Mouse (Mus musculus): ENCODE measurements around the gene Carmil1. TPM values are rescaled to one million over a fixed set of nuclear protein-coding genes. Genes with fewer than 3 reads are reported as not detected.

Gene Carmil1
- total and polyA plus RNA-seq, 2 experiments: 2.9 to 7.7 TPM

- no peak overlapping the region for H3K27ac ChIP-seq (replicated peaks; ENCODE audit: insufficient read depth, low read depth, low read length)
- no peak overlapping the region for H3K9ac ChIP-seq (ENCODE audit: low read depth, low read length)
- no peaks in the 10 kb centered on the region for H3K79me2 ChIP-seq (ENCODE audit: control insufficient read depth, insufficient read depth, low read length)
- WGBS: 94% methylated on average over 6 of the region's 6 CpGs
- no peak overlapping the region for H3K4me3 ChIP-seq (ENCODE audit: insufficient read depth, low read depth, low read length)
- H3K27me3 ChIP-seq (ENCODE audit: control insufficient read depth, insufficient read depth, low read length): no peaks in the 10 kb centered on the region
- peaks cover 44% of the 10 kb centered on the region for H3K36me3 ChIP-seq (ENCODE audit: control insufficient read depth, insufficient read depth, low read length)
- H3K4me1 ChIP-seq (ENCODE audit: control insufficient read depth, insufficient read depth, low read length): no peaks in the 10 kb centered on the region
- TF ChIP-seq POLR2A (IDR thresholded peaks at IDR 0.05; ENCODE audit: extremely low read depth, insufficient read depth, low read length) (no peak), CTCF (IDR thresholded peaks at IDR 0.05; ENCODE audit: low read depth, low read length) (no peak)
- DNase-seq (ENCODE audit: extremely low read depth, low read depth, low spot score): no peak
These were observed 184.0 kb downstream of the Carmil1 start for GRCm38 (mm10) chr13:24096573-24096972.

- no peak overlapping the region for H3K4me3 ChIP-seq (ENCODE audit: insufficient read depth, low read depth, low read length)
- H3K4me1 ChIP-seq (ENCODE audit: control insufficient read depth, insufficient read depth, low read length): no peaks in the 10 kb centered on the region
- TF ChIP-seq POLR2A (IDR thresholded peaks at IDR 0.05; ENCODE audit: extremely low read depth, insufficient read depth, low read length) (no peak), CTCF (IDR thresholded peaks at IDR 0.05; ENCODE audit: low read depth, low read length) (no peak)
- H3K79me2 ChIP-seq (ENCODE audit: control insufficient read depth, insufficient read depth, low read length): no peaks in the 10 kb centered on the region
- H3K27ac ChIP-seq (replicated peaks; ENCODE audit: insufficient read depth, low read depth, low read length): no peak overlapping the region
- no peak overlapping the region for H3K9ac ChIP-seq (ENCODE audit: low read depth, low read length)
- peaks cover 41% of the 10 kb centered on the region for H3K36me3 ChIP-seq (ENCODE audit: control insufficient read depth, insufficient read depth, low read length)
- 94% methylated on average over 6 of the region's 6 CpGs for WGBS
- H3K27me3 ChIP-seq (ENCODE audit: control insufficient read depth, insufficient read depth, low read length): no peaks in the 10 kb centered on the region
- no peak for DNase-seq (ENCODE audit: extremely low read depth, low read depth, low spot score)
These were observed 185.6 kb downstream of the Carmil1 start for GRCm38 (mm10) chr13:24094825-24095547.

- H3K27ac ChIP-seq (replicated peaks; ENCODE audit: insufficient read depth, low read depth, low read length): no peak overlapping the region
- no peaks in the 10 kb centered on the region for H3K4me1 ChIP-seq (ENCODE audit: control insufficient read depth, insufficient read depth, low read length)
- H3K9ac ChIP-seq (ENCODE audit: low read depth, low read length): no peak overlapping the region
- H3K4me3 ChIP-seq (ENCODE audit: insufficient read depth, low read depth, low read length): no peak overlapping the region
- H3K27me3 ChIP-seq (ENCODE audit: control insufficient read depth, insufficient read depth, low read length): no peaks in the 10 kb centered on the region
- peaks cover 31% of the 10 kb centered on the region for H3K36me3 ChIP-seq (ENCODE audit: control insufficient read depth, insufficient read depth, low read length)
- DNase-seq (ENCODE audit: extremely low read depth, low read depth, low spot score): no peak
- TF ChIP-seq CTCF (IDR thresholded peaks at IDR 0.05; ENCODE audit: low read depth, low read length): no peak
- no peak for TF ChIP-seq POLR2A (IDR thresholded peaks at IDR 0.05; ENCODE audit: extremely low read depth, insufficient read depth, low read length)
- no peaks in the 10 kb centered on the region for H3K79me2 ChIP-seq (ENCODE audit: control insufficient read depth, insufficient read depth, low read length)
- 88% methylated on average over 3 of the region's 3 CpGs for WGBS
These were observed 187.5 kb downstream of the Carmil1 start for GRCm38 (mm10) chr13:24093108-24093507.

GRCm38 (mm10) chr13:24092073-24092472 is 188.5 kb downstream of the Carmil1 start:
- Histone ChIP-seq H3K27me3 (ENCODE audit: control insufficient read depth, insufficient read depth, low read length) (no peaks in the 10 kb centered on the region), H3K9ac (ENCODE audit: low read depth, low read length) (no peak overlapping the region), H3K4me1 (ENCODE audit: control insufficient read depth, insufficient read depth, low read length) (no peaks in the 10 kb centered on the region), H3K79me2 (ENCODE audit: control insufficient read depth, insufficient read depth, low read length) (no peaks in the 10 kb centered on the region), H3K4me3 (ENCODE audit: insufficient read depth, low read depth, low read length) (no peak overlapping the region), H3K36me3 (ENCODE audit: control insufficient read depth, insufficient read depth, low read length) (peaks cover 35% of the 10 kb centered on the region), H3K27ac (replicated peaks; ENCODE audit: insufficient read depth, low read depth, low read length) (no peak overlapping the region)
- no peak for DNase-seq (ENCODE audit: extremely low read depth, low read depth, low spot score)
- TF ChIP-seq POLR2A (IDR thresholded peaks at IDR 0.05; ENCODE audit: extremely low read depth, insufficient read depth, low read length): no peak
- no peak for TF ChIP-seq CTCF (IDR thresholded peaks at IDR 0.05; ENCODE audit: low read depth, low read length)
- 95% methylated on average over 5 of the region's 5 CpGs for WGBS

GRCm38 (mm10) chr13:24082153-24082552 is 198.4 kb downstream of the Carmil1 start:
- TF ChIP-seq POLR2A (IDR thresholded peaks at IDR 0.05; ENCODE audit: extremely low read depth, insufficient read depth, low read length) (no peak), CTCF (IDR thresholded peaks at IDR 0.05; ENCODE audit: low read depth, low read length) (no peak)
- Histone ChIP-seq H3K36me3 (ENCODE audit: control insufficient read depth, insufficient read depth, low read length) (peaks cover 27% of the 10 kb centered on the region), H3K27ac (replicated peaks; ENCODE audit: insufficient read depth, low read depth, low read length) (no peak overlapping the region), H3K9ac (ENCODE audit: low read depth, low read length) (no peak overlapping the region), H3K27me3 (ENCODE audit: control insufficient read depth, insufficient read depth, low read length) (no peaks in the 10 kb centered on the region), H3K4me3 (ENCODE audit: insufficient read depth, low read depth, low read length) (no peak overlapping the region), H3K4me1 (ENCODE audit: control insufficient read depth, insufficient read depth, low read length) (no peaks in the 10 kb centered on the region), H3K79me2 (ENCODE audit: control insufficient read depth, insufficient read depth, low read length) (no peaks in the 10 kb centered on the region)
- whole genome bisulfite sequencing: 80% methylated on average over 4 of the region's 4 CpGs
- no peak for DNase-seq (ENCODE audit: extremely low read depth, low read depth, low spot score)

- peaks cover 27% of the 10 kb centered on the region for H3K36me3 ChIP-seq (ENCODE audit: control insufficient read depth, insufficient read depth, low read length)
- TF ChIP-seq CTCF (IDR thresholded peaks at IDR 0.05; ENCODE audit: low read depth, low read length) (no peak), POLR2A (IDR thresholded peaks at IDR 0.05; ENCODE audit: extremely low read depth, insufficient read depth, low read length) (no peak)
- H3K4me1 ChIP-seq (ENCODE audit: control insufficient read depth, insufficient read depth, low read length): no peaks in the 10 kb centered on the region
- H3K27me3 ChIP-seq (ENCODE audit: control insufficient read depth, insufficient read depth, low read length): no peaks in the 10 kb centered on the region
- H3K4me3 ChIP-seq (ENCODE audit: insufficient read depth, low read depth, low read length): no peak overlapping the region
- H3K9ac ChIP-seq (ENCODE audit: low read depth, low read length): no peak overlapping the region
- H3K27ac ChIP-seq (replicated peaks; ENCODE audit: insufficient read depth, low read depth, low read length): no peak overlapping the region
- no peaks in the 10 kb centered on the region for H3K79me2 ChIP-seq (ENCODE audit: control insufficient read depth, insufficient read depth, low read length)
- DNase-seq (ENCODE audit: extremely low read depth, low read depth, low spot score): no peak
- WGBS: 91% methylated on average over 7 of the region's 7 CpGs
These were observed 198.9 kb downstream of the Carmil1 start for GRCm38 (mm10) chr13:24081698-24082097.

All from liver, adult 2 months (tissue).